Mouse (Mus musculus): ENCODE measurements around the gene Ss18l1. TPM values are rescaled to one million over a fixed set of nuclear protein-coding genes. Genes with fewer than 3 reads are reported as not detected.

Gene Ss18l1
- polyA plus RNA-seq, 1 experiment from 2014 or later: 61.4 TPM

GRCm38 (mm10) chr2:180025861-180026200 is 16.5 kb upstream of the Ss18l1 start:
- peak overlapping the region; percentile 88 for H3K9ac ChIP-seq (replicated peaks; ENCODE audit: low read length)
- no peak for DNase-seq
- peak overlapping the region; percentile 98 for H3K4me3 ChIP-seq (replicated peaks; ENCODE audit: low read depth, low read length)
- peaks cover 39% of the 10 kb centered on the region for H3K36me3 ChIP-seq (ENCODE audit: control insufficient read depth, insufficient read depth, low read length)
- no peak for ATAC-seq (ENCODE audit: low FRiP score, low TSS enrichment)
- peaks cover 19% of the 10 kb centered on the region; the same call in 1 of the 2 replicates for H3K27me3 ChIP-seq (ENCODE audit: control insufficient read depth, insufficient read depth, low read length)
- peaks cover 22% of the 10 kb centered on the region for H3K4me1 ChIP-seq (ENCODE audit: control insufficient read depth, insufficient read depth, low read length)
- 7% methylated on average over 6 of the region's 6 CpGs for WGBS
- peak overlapping the region; percentile 96 for H3K27ac ChIP-seq (replicated peaks; ENCODE audit: low read depth, low read length)
- no peaks in the 10 kb centered on the region for H3K9me3 ChIP-seq (ENCODE audit: control insufficient read depth, low read length)
- peak overlapping the region; percentile 82 for H3K4me2 ChIP-seq (ENCODE audit: low read length)

- Histone ChIP-seq H3K4me1 (ENCODE audit: control insufficient read depth, insufficient read depth, low read length) (peaks cover 22% of the 10 kb centered on the region), H3K9ac (replicated peaks; ENCODE audit: low read length) (peak overlapping the region; percentile 88), H3K4me2 (ENCODE audit: low read length) (peak overlapping the region; percentile 82), H3K9me3 (ENCODE audit: control insufficient read depth, low read length) (no peaks in the 10 kb centered on the region), H3K27me3 (ENCODE audit: control insufficient read depth, insufficient read depth, low read length) (peaks cover 5% of the 10 kb centered on the region; the same call in 1 of the 2 replicates), H3K36me3 (ENCODE audit: control insufficient read depth, insufficient read depth, low read length) (peaks cover 58% of the 10 kb centered on the region), H3K4me3 (replicated peaks; ENCODE audit: low read depth, low read length) (peak overlapping the region; percentile 98), H3K27ac (replicated peaks; ENCODE audit: low read depth, low read length) (no peak overlapping the region)
- DNase-seq: no peak
- WGBS: 80% methylated on average over 9 of the region's 9 CpGs
- ATAC-seq (ENCODE audit: low FRiP score, low TSS enrichment): no peak
These were observed 14.5 kb upstream of the Ss18l1 start for GRCm38 (mm10) chr2:180027768-180028167.

GRCm38 (mm10) chr2:180031270-180031669 is 11.0 kb upstream of the Ss18l1 start:
- Histone ChIP-seq H3K36me3 (ENCODE audit: control insufficient read depth, insufficient read depth, low read length) (peaks cover 93% of the 10 kb centered on the region), H3K27ac (replicated peaks; ENCODE audit: low read depth, low read length) (no peak overlapping the region), H3K4me3 (replicated peaks; ENCODE audit: low read depth, low read length) (no peak overlapping the region), H3K4me1 (ENCODE audit: control insufficient read depth, insufficient read depth, low read length) (peaks cover 22% of the 10 kb centered on the region), H3K4me2 (ENCODE audit: low read length) (no peak overlapping the region), H3K27me3 (ENCODE audit: control insufficient read depth, insufficient read depth, low read length) (no peaks in the 10 kb centered on the region), H3K9ac (replicated peaks; ENCODE audit: low read length) (no peak overlapping the region), H3K9me3 (ENCODE audit: control insufficient read depth, low read length) (no peaks in the 10 kb centered on the region)
- 90% methylated on average over 6 of the region's 6 CpGs for WGBS
- no peak for ATAC-seq (ENCODE audit: low FRiP score, low TSS enrichment)
- DNase-seq: no peak

- ATAC-seq (ENCODE audit: low FRiP score, low TSS enrichment): no peak
- peaks cover 100% of the 10 kb centered on the region for H3K36me3 ChIP-seq (ENCODE audit: control insufficient read depth, insufficient read depth, low read length)
These were observed 9.4 kb upstream of the Ss18l1 start for GRCm38 (mm10) chr2:180032925-180033324.

GRCm38 (mm10) chr2:180033956-180034355 is 8.4 kb upstream of the Ss18l1 start:
- Histone ChIP-seq H3K4me2 (ENCODE audit: low read length) (no peak overlapping the region), H3K27me3 (ENCODE audit: control insufficient read depth, insufficient read depth, low read length) (no peaks in the 10 kb centered on the region), H3K4me3 (replicated peaks; ENCODE audit: low read depth, low read length) (no peak overlapping the region), H3K36me3 (ENCODE audit: control insufficient read depth, insufficient read depth, low read length) (peaks cover 100% of the 10 kb centered on the region), H3K9ac (replicated peaks; ENCODE audit: low read length) (no peak overlapping the region), H3K27ac (replicated peaks; ENCODE audit: low read depth, low read length) (no peak overlapping the region), H3K9me3 (ENCODE audit: control insufficient read depth, low read length) (no peaks in the 10 kb centered on the region), H3K4me1 (ENCODE audit: control insufficient read depth, insufficient read depth, low read length) (no peaks in the 10 kb centered on the region)
- ATAC-seq (ENCODE audit: low FRiP score, low TSS enrichment) (no peak; the same call in 1 of the 2 replicates), DNase-seq (no peak)
- 75% methylated on average over 3 of the region's 3 CpGs for WGBS

More at GRCm38 (mm10) chr2:180032925-180033324, 9.4 kb upstream of the Ss18l1 start:
- Histone ChIP-seq H3K4me3 (replicated peaks; ENCODE audit: low read depth, low read length) (no peak overlapping the region), H3K27me3 (ENCODE audit: control insufficient read depth, insufficient read depth, low read length) (no peaks in the 10 kb centered on the region), H3K27ac (replicated peaks; ENCODE audit: low read depth, low read length) (no peak overlapping the region), H3K4me1 (ENCODE audit: control insufficient read depth, insufficient read depth, low read length) (peaks cover 6% of the 10 kb centered on the region), H3K9me3 (ENCODE audit: control insufficient read depth, low read length) (no peaks in the 10 kb centered on the region), H3K4me2 (ENCODE audit: low read length) (no peak overlapping the region), H3K9ac (replicated peaks; ENCODE audit: low read length) (no peak overlapping the region)
- 89% methylated on average over 3 of the region's 3 CpGs for WGBS
- DNase-seq: no peak

GRCm38 (mm10) chr2:180034753-180035152 is 7.6 kb upstream of the Ss18l1 start:
- Histone ChIP-seq H3K4me1 (ENCODE audit: control insufficient read depth, insufficient read depth, low read length) (no peaks in the 10 kb centered on the region), H3K4me3 (replicated peaks; ENCODE audit: low read depth, low read length) (no peak overlapping the region), H3K27ac (replicated peaks; ENCODE audit: low read depth, low read length) (no peak overlapping the region), H3K4me2 (ENCODE audit: low read length) (no peak overlapping the region), H3K36me3 (ENCODE audit: control insufficient read depth, insufficient read depth, low read length) (peaks cover 94% of the 10 kb centered on the region), H3K9ac (replicated peaks; ENCODE audit: low read length) (no peak overlapping the region), H3K9me3 (ENCODE audit: control insufficient read depth, low read length) (no peaks in the 10 kb centered on the region), H3K27me3 (ENCODE audit: control insufficient read depth, insufficient read depth, low read length) (no peaks in the 10 kb centered on the region)
- DNase-seq (no peak), ATAC-seq (ENCODE audit: low FRiP score, low TSS enrichment) (no peak)
- 84% methylated on average over 5 of the region's 5 CpGs for WGBS

- peaks cover 38% of the 10 kb centered on the region for H3K36me3 ChIP-seq (ENCODE audit: control insufficient read depth, insufficient read depth, low read length)
- ATAC-seq (ENCODE audit: low FRiP score, low TSS enrichment) (no peak), DNase-seq (no peak)
- 0 out of 2 replicates have a peak overlapping the region, but pooled peaks have one; percentile 93 for H3K9ac ChIP-seq (replicated peaks; ENCODE audit: low read length)
- 69% methylated on average over 6 of the region's 6 CpGs for WGBS
- peak overlapping the region; percentile 85 for H3K4me2 ChIP-seq (ENCODE audit: low read length)
- H3K27ac ChIP-seq (replicated peaks; ENCODE audit: low read depth, low read length): no peak overlapping the region
- H3K4me3 ChIP-seq (replicated peaks; ENCODE audit: low read depth, low read length): peak overlapping the region; percentile 97
- H3K27me3 ChIP-seq (ENCODE audit: control insufficient read depth, insufficient read depth, low read length): no peaks in the 10 kb centered on the region
- no peaks in the 10 kb centered on the region for H3K9me3 ChIP-seq (ENCODE audit: control insufficient read depth, low read length)
- peaks cover 30% of the 10 kb centered on the region for H3K4me1 ChIP-seq (ENCODE audit: control insufficient read depth, insufficient read depth, low read length)
These were observed 1.9 kb upstream of the Ss18l1 start for GRCm38 (mm10) chr2:180040406-180040805.

GRCm38 (mm10) chr2:180041577-180042255 is 593 bp upstream of the Ss18l1 start:
- DNase-seq (peak; percentile 77), ATAC-seq (ENCODE audit: low FRiP score, low TSS enrichment) (peak; percentile 54)
- under 1% methylated on average over 66 of the region's 66 CpGs for WGBS
- Histone ChIP-seq H3K4me3 (replicated peaks; ENCODE audit: low read depth, low read length) (peak overlapping the region; percentile 97), H3K36me3 (ENCODE audit: control insufficient read depth, insufficient read depth, low read length) (peaks cover 25% of the 10 kb centered on the region), H3K4me2 (ENCODE audit: low read length) (peak overlapping the region; percentile 85), H3K27ac (replicated peaks; ENCODE audit: low read depth, low read length) (peak overlapping the region; percentile 99), H3K27me3 (ENCODE audit: control insufficient read depth, insufficient read depth, low read length) (no peaks in the 10 kb centered on the region), H3K9ac (replicated peaks; ENCODE audit: low read length) (peak overlapping the region; percentile 93), H3K4me1 (ENCODE audit: control insufficient read depth, insufficient read depth, low read length) (peaks cover 30% of the 10 kb centered on the region), H3K9me3 (ENCODE audit: control insufficient read depth, low read length) (no peaks in the 10 kb centered on the region)
